Mouse (Mus musculus) CH12.LX (cell line): ENCODE data around the gene Lsr. TPM values are rescaled to one million over a fixed set of nuclear protein-coding genes. Genes with fewer than 3 reads are reported as not detected.

Source experiments
- DNase-seq: peaks from one replicate; pipeline ENCODE4 v3.0.0-alpha.2; 2013; ENCODE audit errors: extremely low read depth
- H3K27ac ChIP-seq: 2 replicates; pipeline ENCODE4 v1.5.1; 2012; ENCODE audit warnings: low read depth, mild to moderate bottlenecking, control low read depth, moderate library complexity; ENCODE audit not compliant: insufficient read depth
- H3K27me3 ChIP-seq: replicated peaks from 2 replicates; pipeline ENCODE3; 2012; ENCODE audit warnings: inconsistent platforms
- H3K36me3 ChIP-seq, 2 experiments: replicated peaks in 1 of 2; 2 replicates each; pipeline versions ENCODE3 to v1.6.1; 2012; ENCODE audit warnings: inconsistent platforms in 1 of 2, low read length in 1 of 2, mild to moderate bottlenecking in 1 of 2, mixed read lengths in 1 of 2, moderate library complexity in 1 of 2; ENCODE audit not compliant: control insufficient read depth in 1 of 2, insufficient read depth in 1 of 2
- H3K4me1 ChIP-seq, 2 experiments: 2 replicates each; pipeline ENCODE4 v1.6.1; 2012; ENCODE audit warnings: inconsistent platforms in 1 of 2, moderate library complexity in 1 of 2; ENCODE audit not compliant: insufficient read depth in 2 of 2, control insufficient read depth in 1 of 2
- H3K4me2 ChIP-seq: 2 replicates; pipeline ENCODE4 v1.6.1; 2012; ENCODE audit warnings: low read depth, mild to moderate bottlenecking, control low read depth; ENCODE audit not compliant: poor library complexity, insufficient read depth, severe bottlenecking
- H3K4me3 ChIP-seq, 3 experiments: fragments of 150-350 bp in 1 of 3; sonication (generic) in 1 of 3; replicated peaks in 1 of 3; 2 replicates each; pipeline versions ENCODE3 to v1.5.1; 2011 to 2012; ENCODE audit warnings: low read depth in 2 of 3, low read length in 2 of 3, mild to moderate bottlenecking in 2 of 3, moderate library complexity in 2 of 3, control low read depth in 1 of 3, improper control_type of control experiment in 1 of 3, inconsistent platforms in 1 of 3, mixed read lengths in 1 of 3; ENCODE audit not compliant: poor library complexity in 1 of 3
- H3K79me2 ChIP-seq: replicated peaks from 2 replicates; pipeline ENCODE4 v1.6.1; 2012; ENCODE audit warnings: mild to moderate bottlenecking, moderate library complexity; ENCODE audit not compliant: control insufficient read depth, poor library complexity, insufficient read depth, severe bottlenecking; ENCODE audit errors: extremely low read depth
- H3K9ac ChIP-seq: 2 replicates; pipeline ENCODE4 v1.6.1; 2012; ENCODE audit warnings: low read depth, mild to moderate bottlenecking, control low read depth, moderate library complexity; ENCODE audit not compliant: insufficient read depth
- H3K9me3 ChIP-seq: replicated peaks from 2 replicates; pipeline ENCODE3; 2012; ENCODE audit warnings: low read length, inconsistent platforms, mixed read lengths
- CTCF ChIP-seq, 2 experiments: IDR thresholded peaks in 1 of 2; conservative IDR thresholded peaks in 1 of 2; 2 replicates each; pipeline ENCODE4 v1.5.1; 2011 to 2012; ENCODE audit warnings: low read depth in 2 of 2, low read length in 2 of 2, improper control_type of control experiment in 1 of 2, inconsistent platforms in 1 of 2, mild to moderate bottlenecking in 1 of 2, moderate library complexity in 1 of 2
- ELF1 ChIP-seq: IDR thresholded peaks from 2 replicates; pipeline ENCODE4 v1.6.1; 2014; ENCODE audit warnings: low read depth, mild to moderate bottlenecking, inconsistent platforms, low read length, improper control_type of control experiment
- HCFC1 ChIP-seq: IDR thresholded peaks from 2 replicates; pipeline ENCODE4 v1.6.1; 2012; ENCODE audit warnings: low read depth, mild to moderate bottlenecking, inconsistent platforms, low read length, improper control_type of control experiment
- IRF4 ChIP-seq: IDR thresholded peaks from 2 replicates; pipeline ENCODE4 v1.6.1; 2014; ENCODE audit warnings: low read depth, mild to moderate bottlenecking, inconsistent platforms, low read length, improper control_type of control experiment
- KAT2A ChIP-seq: IDR thresholded peaks from 2 replicates; pipeline ENCODE4 v1.6.1; 2012; ENCODE audit warnings: low read length, improper control_type of control experiment, inconsistent platforms; ENCODE audit not compliant: insufficient replicate concordance
- MAFK ChIP-seq: IDR thresholded peaks from 2 replicates; pipeline ENCODE4 v1.6.1; 2011; ENCODE audit warnings: low read length, improper control_type of control experiment; ENCODE audit not compliant: insufficient replicate concordance
- MEF2A ChIP-seq: IDR thresholded peaks from 2 replicates; pipeline ENCODE4 v1.6.1; 2014; ENCODE audit warnings: low read depth, mild to moderate bottlenecking, inconsistent platforms, low read length, improper control_type of control experiment, borderline replicate concordance
- MYC ChIP-seq: IDR thresholded peaks from 2 replicates; pipeline ENCODE4 v1.6.1; 2011; ENCODE audit warnings: low read depth, mild to moderate bottlenecking, improper control_type of control experiment, low read length
- NELFE ChIP-seq: IDR thresholded peaks from 2 replicates; pipeline ENCODE4 v1.6.1; 2011; ENCODE audit warnings: low read depth, low read length, improper control_type of control experiment
- NRF1 ChIP-seq: IDR thresholded peaks from 2 replicates; pipeline ENCODE4 v1.6.1; 2014; ENCODE audit warnings: low read depth, mild to moderate bottlenecking, inconsistent platforms, low read length, improper control_type of control experiment, moderate library complexity
- POLR2A ChIP-seq: IDR thresholded peaks from 2 replicates; pipeline ENCODE4 v1.6.1; 2011; ENCODE audit warnings: low read depth, mild to moderate bottlenecking, improper control_type of control experiment, low read length
- POLR2AphosphoS2 ChIP-seq: IDR thresholded peaks from 2 replicates; pipeline ENCODE4 v1.6.1; 2011; ENCODE audit warnings: low read depth, low read length, improper control_type of control experiment
- RAD21 ChIP-seq: IDR thresholded peaks from 2 replicates; pipeline ENCODE4 v1.6.1; 2011; ENCODE audit warnings: low read depth, mild to moderate bottlenecking, low read length, improper control_type of control experiment, moderate library complexity
- RCOR1 ChIP-seq: conservative IDR thresholded peaks from 2 replicates; pipeline ENCODE4 v1.6.1; 2012; ENCODE audit warnings: low read depth, mild to moderate bottlenecking, inconsistent platforms, low read length, improper control_type of control experiment
- SIN3A ChIP-seq: IDR thresholded peaks from 2 replicates; pipeline ENCODE4 v1.6.1; 2012; ENCODE audit warnings: low read length, improper control_type of control experiment, inconsistent platforms
- SMC3 ChIP-seq: IDR thresholded peaks from 2 replicates; pipeline ENCODE4 v1.6.1; 2011; ENCODE audit warnings: low read depth, low read length, improper control_type of control experiment
- TBP ChIP-seq: conservative IDR thresholded peaks from 2 replicates; pipeline ENCODE4 v1.6.1; 2011; ENCODE audit warnings: low read depth, low read length, improper control_type of control experiment
- USF2 ChIP-seq: conservative IDR thresholded peaks from 2 replicates; pipeline ENCODE4 v1.6.1; 2011; ENCODE audit warnings: low read depth, low read length, improper control_type of control experiment
- ZKSCAN1 ChIP-seq: IDR thresholded peaks from 2 replicates; pipeline ENCODE4 v1.6.1; 2012; ENCODE audit warnings: low read depth, inconsistent platforms, low read length, improper control_type of control experiment, borderline replicate concordance
- ZNF384 ChIP-seq: IDR thresholded peaks from 2 replicates; pipeline ENCODE4 v1.6.1; 2012; ENCODE audit warnings: low read depth, low read length, improper control_type of control experiment, inconsistent platforms
- dilution Hi-C: fragments of 300-500 bp; cut with MboI; formaldehyde crosslinking; loops from 2 replicates; pipeline ENCODE4 v1.14.3; 2020; ENCODE audit warnings: low sequenced_read_pairs; ENCODE audit not compliant: extremely low pct_unique_long_range_greater_than_20kb, extremely low pct_ligation_motif_present
- in situ Hi-C: fragments of 300-500 bp; cut with MboI; formaldehyde crosslinking; loops from 3 replicates; pipeline ENCODE4 v1.14.3; 2019; ENCODE audit warnings: low sequenced_read_pairs, low pct_ligation_motif_present, low pct_unique_long_range_greater_than_20kb, mixed read lengths
- polyA plus RNA-seq: library from polyadenylated mRNA; unstranded; fragments of >175 nt; gene quantifications from 2 replicates; pipeline ENCODE4 v1.2.1, GENCODE M21; 2012; ENCODE audit warnings: low read depth; ENCODE audit not compliant: insufficient read length
- total RNA-seq, 2 experiments: library from RNA; depleted of rRNA; stranded (reverse); fragments of 300-350 nt in 1 of 2; fragments of >200 nt in 1 of 2; gene quantifications; 2 replicates each; pipeline ENCODE4 v1.2.3; 2012 to 2014

Lsr gene
- total and polyA plus RNA-seq, 3 experiments = 0.12 to 0.13 TPM; not detected in 1

DNA sequence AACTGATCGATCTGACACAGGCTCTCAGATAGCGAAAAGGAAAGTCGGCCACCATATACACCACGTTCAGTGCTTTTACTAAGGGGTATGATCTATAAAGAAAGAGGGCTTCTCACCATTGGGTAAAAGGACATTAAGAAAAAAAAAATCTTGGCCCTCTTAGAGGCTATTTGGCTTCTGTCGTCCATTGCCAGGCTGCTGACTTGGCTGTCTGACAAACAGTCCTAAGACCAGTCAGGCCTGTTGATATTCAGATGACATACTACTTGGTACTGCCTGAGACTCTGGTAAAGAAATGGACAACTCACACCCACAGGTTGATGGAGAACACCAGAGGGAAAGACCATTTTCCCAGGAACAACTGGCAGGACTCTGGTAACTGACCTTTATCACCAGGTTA, 39.7 kb upstream of the Lsr start:
- no peak overlapping the region for H3K9ac ChIP-seq
- peaks cover 2 to 21% of the 10 kb centered on the region in 2 experiments for H3K4me1 ChIP-seq
- H3K79me2 ChIP-seq = no peaks in the 10 kb centered on the region
- no peaks in the 10 kb centered on the region for H3K27me3 ChIP-seq
- H3K9me3 ChIP-seq = no peaks in the 10 kb centered on the region
- in situ Hi-C loops (no loop called here), dilution Hi-C loops (no loop called here)
- TF ChIP-seq KAT2A (no peak), SIN3A (no peak), RAD21 (no peak)
- TF ChIP-seq, all 38 proteins: peak for 0
- no peak for DNase-seq
- no peak overlapping the region for H3K4me3 ChIP-seq
- H3K4me2 ChIP-seq = no peak overlapping the region
- no peak overlapping the region for H3K27ac ChIP-seq
- no peaks in the 10 kb centered on the region for H3K36me3 ChIP-seq

DNA sequence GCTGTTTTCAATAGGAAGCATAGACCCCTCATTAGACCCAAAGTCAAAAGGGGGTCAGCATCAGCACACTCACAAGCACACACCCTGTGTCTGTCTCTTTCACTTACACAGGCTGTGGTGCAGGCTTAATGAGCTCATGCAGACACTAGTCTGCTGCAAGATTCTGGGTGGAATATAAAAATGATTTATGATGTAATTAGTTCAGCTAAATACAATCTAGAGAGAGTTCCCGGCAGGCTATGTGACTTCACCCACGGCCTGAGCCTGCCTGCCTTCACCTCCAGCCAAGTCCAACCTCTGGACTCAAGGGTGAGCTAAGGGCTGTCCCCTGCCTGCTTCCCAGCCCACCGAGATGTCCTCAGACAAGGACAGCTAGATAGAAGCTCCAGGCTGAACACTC, 35.6 kb upstream of the Lsr start:
- Histone ChIP-seq H3K4me2 (no peak overlapping the region), H3K27ac (no peak overlapping the region), H3K4me3 (no peak overlapping the region), H3K79me2 (no peaks in the 10 kb centered on the region), H3K9me3 (peaks cover 3% of the 10 kb centered on the region), H3K36me3 (no peaks in the 10 kb centered on the region), H3K9ac (no peak overlapping the region), H3K4me1 (peaks cover 0 to 9% of the 10 kb centered on the region in 2 experiments; a peak in 2 of 4 replicates), H3K27me3 (no peaks in the 10 kb centered on the region)
- TF ChIP-seq ZKSCAN1 (no peak), USF2 (no peak), HCFC1 (no peak), NELFE (no peak), RAD21 (no peak), POLR2A (no peak), CTCF (conservative IDR thresholded peaks at IDR 0.05 in 1 of 2, IDR thresholded peaks at IDR 0.05 in 1 of 2; ENCODE audit: low read depth in 2 of 2, low read length in 2 of 2) (no peak), ZNF384 (no peak), MAFK (no peak), TBP (no peak), RCOR1 (no peak), KAT2A (no peak), SMC3 (no peak), MYC (no peak), SIN3A (no peak)
- in situ Hi-C loops (no loop called here), dilution Hi-C loops (no loop called here)
- DNase-seq = no peak

DNA sequence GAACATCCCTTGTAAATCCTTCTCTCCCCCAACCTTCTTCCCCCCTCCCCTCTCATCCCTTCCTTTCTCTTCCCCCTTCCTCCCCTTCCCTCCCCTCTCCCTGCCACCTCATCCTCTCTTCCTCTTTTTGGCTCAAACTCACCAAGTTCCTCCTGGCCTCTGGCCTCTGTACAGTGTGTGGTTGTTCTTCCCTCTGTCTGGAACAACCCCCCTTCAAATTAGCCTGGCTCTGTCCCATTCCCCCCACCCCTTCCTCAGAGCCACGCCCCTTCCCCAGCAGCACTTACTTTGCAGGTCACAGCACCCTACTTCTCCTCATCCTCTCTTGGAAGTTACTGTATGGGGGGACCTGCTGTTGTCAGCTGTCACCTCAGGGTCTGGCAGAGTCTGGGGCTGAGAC, 34.9 kb upstream of the Lsr start:
- no peaks in the 10 kb centered on the region for H3K27me3 ChIP-seq
- peaks cover 3% of the 10 kb centered on the region for H3K9me3 ChIP-seq
- no peak for TF ChIP-seq ELF1
- TF ChIP-seq NRF1 = no peak
- TF ChIP-seq MEF2A = no peak
- TF ChIP-seq IRF4 = no peak
- TF ChIP-seq RAD21 = no peak
- TF ChIP-seq POLR2AphosphoS2 = no peak
- TF ChIP-seq MYC = no peak
- H3K9ac ChIP-seq = no peak overlapping the region
- DNase-seq = no peak
- in situ Hi-C loops = no loop called here
- no peak overlapping the region for H3K4me3 ChIP-seq
- dilution Hi-C loops = no loop called here
- H3K4me2 ChIP-seq = no peak overlapping the region
- H3K36me3 ChIP-seq = no peaks in the 10 kb centered on the region
- H3K79me2 ChIP-seq = no peaks in the 10 kb centered on the region
- H3K27ac ChIP-seq = no peak overlapping the region
- peaks cover 0 to 9% of the 10 kb centered on the region in 2 experiments; a peak in 2 of 4 replicates for H3K4me1 ChIP-seq
